Mouse (Mus musculus): Measurements from ENCODE around the gene Meiob. TPM values are rescaled to one million over a fixed set of nuclear protein-coding genes. Genes with fewer than 3 reads are reported as not detected.

Gene Meiob
- polyA plus RNA-seq, 1 experiment from 2014 or later = 0.30 TPM

DNA sequence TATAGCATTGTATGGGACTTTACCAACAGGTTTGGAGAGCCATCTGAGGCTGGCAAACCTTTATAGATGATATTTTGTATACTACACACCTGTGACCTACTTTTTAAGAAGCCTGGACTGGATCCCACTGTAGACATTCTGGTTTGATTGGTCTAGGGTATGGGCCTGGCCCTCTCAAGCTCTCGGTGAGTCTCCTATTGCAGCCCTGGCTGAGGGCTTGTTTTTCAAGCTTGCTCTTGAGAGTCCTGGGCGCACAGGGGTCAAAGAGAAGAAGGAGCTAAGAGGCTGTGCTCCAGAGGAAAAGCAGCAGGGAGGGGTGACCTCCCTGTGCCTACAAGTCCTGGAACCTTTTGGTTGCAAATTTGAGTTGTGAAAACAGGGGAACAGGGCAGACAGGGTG, 27.0 kb upstream of the Meiob start:
- no peak overlapping the region for H3K4me3 ChIP-seq (ENCODE audit: low read depth, low read length)
- H3K27me3 ChIP-seq (ENCODE audit: control insufficient read depth, insufficient read depth, low read depth, low read length) = no peaks in the 10 kb centered on the region
- 67% methylated on average over 2 of the region's 2 CpGs for WGBS (ENCODE audit: insufficient replicate concordance)
- H3K27ac ChIP-seq (ENCODE audit: low read length) = no peak overlapping the region
- no peaks in the 10 kb centered on the region for H3K36me3 ChIP-seq (ENCODE audit: control insufficient read depth, insufficient read depth)
- H3K4me1 ChIP-seq (ENCODE audit: control insufficient read depth, low read depth, low read length) = no peaks in the 10 kb centered on the region
- no peak for ATAC-seq (ENCODE audit: low read depth)
- no peak overlapping the region for H3K4me2 ChIP-seq (ENCODE audit: low read depth, low read length)
- H3K9ac ChIP-seq (ENCODE audit: low read depth, low read length) = no peak overlapping the region
- H3K9me3 ChIP-seq (replicated peaks; ENCODE audit: control insufficient read depth, low read length) = no peaks in the 10 kb centered on the region

DNA sequence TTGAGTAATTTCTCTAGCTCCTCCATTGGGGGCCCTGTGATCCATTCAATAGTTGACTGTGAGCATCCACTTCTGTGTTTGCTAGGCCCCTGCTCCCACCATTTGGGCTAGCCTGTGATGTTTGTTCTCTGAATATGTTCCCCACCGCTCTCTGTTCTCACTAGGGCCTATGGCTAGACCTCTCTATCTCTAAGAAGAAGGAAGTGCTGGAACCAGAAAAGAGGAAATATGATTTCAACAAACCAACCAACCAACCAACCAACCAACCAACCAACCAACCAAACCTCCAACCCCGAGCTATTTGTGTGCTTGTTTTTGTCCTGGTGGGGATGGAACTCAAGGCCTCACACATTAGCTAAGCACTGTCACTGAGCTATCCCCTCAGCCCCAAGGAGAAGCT, 23.3 kb upstream of the Meiob start:
- Histone ChIP-seq H3K27ac (ENCODE audit: low read length) (no peak overlapping the region), H3K9me3 (replicated peaks; ENCODE audit: control insufficient read depth, low read length) (no peaks in the 10 kb centered on the region), H3K4me3 (ENCODE audit: low read depth, low read length) (no peak overlapping the region), H3K4me2 (ENCODE audit: low read depth, low read length) (no peak overlapping the region), H3K4me1 (ENCODE audit: control insufficient read depth, low read depth, low read length) (no peaks in the 10 kb centered on the region), H3K36me3 (ENCODE audit: control insufficient read depth, insufficient read depth) (no peaks in the 10 kb centered on the region), H3K9ac (ENCODE audit: low read depth, low read length) (no peak overlapping the region), H3K27me3 (ENCODE audit: control insufficient read depth, insufficient read depth, low read depth, low read length) (no peaks in the 10 kb centered on the region)
- WGBS (ENCODE audit: insufficient replicate concordance) = 38% methylated on average over 2 of the region's 2 CpGs
- no peak for ATAC-seq (ENCODE audit: low read depth)

DNA sequence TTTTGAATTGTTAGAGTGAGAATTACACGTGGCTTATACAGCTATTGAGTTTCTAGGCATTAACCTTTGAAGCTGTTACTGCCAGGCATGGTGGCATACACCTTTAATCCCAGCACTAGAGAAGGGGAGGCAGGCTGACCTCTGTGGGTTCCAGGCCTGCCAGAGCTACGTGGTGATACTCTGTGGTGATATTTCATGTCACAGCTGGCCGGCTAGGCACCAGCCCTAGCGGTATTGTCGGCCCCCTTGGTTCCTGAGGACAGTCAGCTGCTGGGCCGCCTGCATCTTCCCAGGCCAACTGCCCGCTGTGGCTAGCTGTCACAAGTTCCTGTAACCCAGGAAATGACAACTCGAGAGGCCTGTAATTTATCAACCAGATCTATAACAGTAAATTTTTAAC, 11.9 kb upstream of the Meiob start:
- Histone ChIP-seq H3K9me3 (replicated peaks; ENCODE audit: control insufficient read depth, low read length) (no peaks in the 10 kb centered on the region), H3K4me1 (ENCODE audit: control insufficient read depth, low read depth, low read length) (no peaks in the 10 kb centered on the region), H3K27ac (ENCODE audit: low read length) (no peak overlapping the region), H3K27me3 (ENCODE audit: control insufficient read depth, insufficient read depth, low read depth, low read length) (no peaks in the 10 kb centered on the region), H3K36me3 (ENCODE audit: control insufficient read depth, insufficient read depth) (no peaks in the 10 kb centered on the region), H3K4me2 (ENCODE audit: low read depth, low read length) (no peak overlapping the region), H3K9ac (ENCODE audit: low read depth, low read length) (no peak overlapping the region), H3K4me3 (ENCODE audit: low read depth, low read length) (no peak overlapping the region)
- WGBS (ENCODE audit: insufficient replicate concordance) = 31% methylated on average over 8 of the region's 8 CpGs
- no peak for ATAC-seq (ENCODE audit: low read depth)

DNA sequence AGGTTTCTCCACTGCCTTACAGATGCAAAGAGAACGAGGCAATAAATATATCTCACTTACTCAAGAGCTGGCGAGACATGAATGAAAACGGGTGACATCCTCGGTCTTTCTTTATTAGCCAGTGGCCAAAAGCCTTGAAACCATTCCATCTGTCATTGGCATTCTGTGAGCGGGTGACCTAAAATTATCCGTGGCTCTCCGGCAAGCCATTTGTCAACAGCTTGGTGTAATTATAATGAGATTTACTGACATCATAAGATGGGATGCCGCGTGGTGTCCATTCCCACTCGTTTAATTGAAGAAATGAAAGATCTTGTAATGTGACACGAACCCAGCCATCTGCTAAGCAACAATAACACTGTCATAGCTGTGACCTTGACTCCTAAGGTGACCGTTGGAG, 9.3 kb upstream of the Meiob start:
- peaks cover 3% of the 10 kb centered on the region; the same call in 1 of the 2 replicates for H3K27me3 ChIP-seq (ENCODE audit: control insufficient read depth, insufficient read depth, low read depth, low read length)
- no peaks in the 10 kb centered on the region for H3K36me3 ChIP-seq (ENCODE audit: control insufficient read depth, insufficient read depth)
- no peak overlapping the region for H3K4me2 ChIP-seq (ENCODE audit: low read depth, low read length)
- no peak for ATAC-seq (ENCODE audit: low read depth)
- H3K9me3 ChIP-seq (replicated peaks; ENCODE audit: control insufficient read depth, low read length) = no peaks in the 10 kb centered on the region
- H3K9ac ChIP-seq (ENCODE audit: low read depth, low read length) = no peak overlapping the region
- H3K4me3 ChIP-seq (ENCODE audit: low read depth, low read length) = no peak overlapping the region
- 65% methylated on average over 12 of the region's 12 CpGs for WGBS (ENCODE audit: insufficient replicate concordance)
- H3K27ac ChIP-seq (ENCODE audit: low read length) = no peak overlapping the region
- H3K4me1 ChIP-seq (ENCODE audit: control insufficient read depth, low read depth, low read length) = peaks cover 4% of the 10 kb centered on the region; the same call in 1 of the 2 replicates

- peaks cover 4% of the 10 kb centered on the region; the same call in 1 of the 2 replicates for H3K4me1 ChIP-seq (ENCODE audit: control insufficient read depth, low read depth, low read length)
- H3K9ac ChIP-seq (ENCODE audit: low read depth, low read length) = no peak overlapping the region
- no peak overlapping the region for H3K4me2 ChIP-seq (ENCODE audit: low read depth, low read length)
- H3K9me3 ChIP-seq (replicated peaks; ENCODE audit: control insufficient read depth, low read length) = no peaks in the 10 kb centered on the region
- H3K36me3 ChIP-seq (ENCODE audit: control insufficient read depth, insufficient read depth) = no peaks in the 10 kb centered on the region
- no peak overlapping the region for H3K4me3 ChIP-seq (ENCODE audit: low read depth, low read length)
- no peak for ATAC-seq (ENCODE audit: low read depth)
- H3K27me3 ChIP-seq (ENCODE audit: control insufficient read depth, insufficient read depth, low read depth, low read length) = peaks cover 3% of the 10 kb centered on the region; the same call in 1 of the 2 replicates
- no peak overlapping the region for H3K27ac ChIP-seq (ENCODE audit: low read length)
- 32% methylated on average over 3 of the region's 3 CpGs for WGBS (ENCODE audit: insufficient replicate concordance)
Observed at GRCm38 (mm10) chr17:24796969-24797368, 7.1 kb upstream of the Meiob start.

DNA sequence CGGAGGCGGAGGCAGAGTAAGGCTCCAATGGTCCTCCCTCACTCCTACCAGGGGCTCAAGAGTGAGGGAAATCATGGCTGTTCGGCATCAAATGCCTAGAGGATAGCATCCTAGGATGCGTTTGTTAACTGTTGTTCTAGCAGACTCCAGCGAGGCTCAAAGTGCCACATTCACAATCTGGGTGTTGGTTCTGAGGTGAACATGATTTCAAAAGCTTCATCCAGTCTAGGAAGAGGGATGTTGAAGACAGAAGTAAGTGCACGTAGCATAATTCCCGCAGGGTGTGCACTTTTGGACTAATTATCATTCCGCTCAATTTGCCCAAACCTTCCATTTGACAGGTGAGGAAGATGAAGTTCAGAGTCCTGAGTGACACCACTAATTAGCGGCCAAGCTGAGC, 5.9 kb upstream of the Meiob start:
- Histone ChIP-seq H3K9ac (ENCODE audit: low read depth, low read length) (no peak overlapping the region), H3K4me3 (ENCODE audit: low read depth, low read length) (no peak overlapping the region), H3K9me3 (replicated peaks; ENCODE audit: control insufficient read depth, low read length) (no peaks in the 10 kb centered on the region), H3K27ac (ENCODE audit: low read length) (no peak overlapping the region), H3K27me3 (ENCODE audit: control insufficient read depth, insufficient read depth, low read depth, low read length) (peaks cover 3% of the 10 kb centered on the region; the same call in 1 of the 2 replicates), H3K4me1 (ENCODE audit: control insufficient read depth, low read depth, low read length) (peaks cover 4% of the 10 kb centered on the region; the same call in 1 of the 2 replicates), H3K4me2 (ENCODE audit: low read depth, low read length) (no peak overlapping the region), H3K36me3 (ENCODE audit: control insufficient read depth, insufficient read depth) (no peaks in the 10 kb centered on the region)
- 60% methylated on average over 8 of the region's 9 CpGs for WGBS (ENCODE audit: insufficient replicate concordance)
- ATAC-seq (ENCODE audit: low read depth) = no peak

DNA sequence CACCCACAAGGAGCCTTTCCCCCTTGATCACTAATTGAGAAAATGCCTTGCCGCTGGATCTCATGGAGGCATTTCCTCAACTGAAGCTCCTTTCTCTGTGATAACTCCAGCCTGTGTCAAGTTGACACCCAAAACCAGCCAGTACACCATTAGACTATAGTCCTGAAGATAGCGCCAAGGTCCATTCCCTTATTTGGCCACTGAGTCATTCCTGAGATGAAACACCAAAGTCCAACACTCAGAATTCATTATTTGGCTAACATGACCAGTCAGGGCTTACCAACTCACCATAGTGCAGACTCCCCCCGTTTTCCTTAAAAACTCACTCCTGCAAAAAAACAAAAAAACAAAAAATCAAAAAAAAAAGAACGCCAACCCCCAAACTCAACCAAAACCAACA, 4.6 kb upstream of the Meiob start:
- no peak for ATAC-seq (ENCODE audit: low read depth)
- 72% methylated on average over 4 of the region's 4 CpGs for WGBS (ENCODE audit: insufficient replicate concordance)
- Histone ChIP-seq H3K27ac (ENCODE audit: low read length) (no peak overlapping the region), H3K4me2 (ENCODE audit: low read depth, low read length) (no peak overlapping the region), H3K9ac (ENCODE audit: low read depth, low read length) (no peak overlapping the region), H3K36me3 (ENCODE audit: control insufficient read depth, insufficient read depth) (no peaks in the 10 kb centered on the region), H3K4me3 (ENCODE audit: low read depth, low read length) (no peak overlapping the region), H3K27me3 (ENCODE audit: control insufficient read depth, insufficient read depth, low read depth, low read length) (peaks cover 3% of the 10 kb centered on the region; the same call in 1 of the 2 replicates), H3K9me3 (replicated peaks; ENCODE audit: control insufficient read depth, low read length) (no peaks in the 10 kb centered on the region), H3K4me1 (ENCODE audit: control insufficient read depth, low read depth, low read length) (peaks cover 9% of the 10 kb centered on the region)

- Histone ChIP-seq H3K4me2 (ENCODE audit: low read depth, low read length) (no peak overlapping the region), H3K4me1 (ENCODE audit: control insufficient read depth, low read depth, low read length) (peaks cover 16% of the 10 kb centered on the region), H3K9me3 (replicated peaks; ENCODE audit: control insufficient read depth, low read length) (no peaks in the 10 kb centered on the region), H3K36me3 (ENCODE audit: control insufficient read depth, insufficient read depth) (no peaks in the 10 kb centered on the region), H3K27me3 (ENCODE audit: control insufficient read depth, insufficient read depth, low read depth, low read length) (peaks cover 3% of the 10 kb centered on the region; the same call in 1 of the 2 replicates), H3K4me3 (ENCODE audit: low read depth, low read length) (no peak overlapping the region), H3K27ac (ENCODE audit: low read length) (no peak overlapping the region), H3K9ac (ENCODE audit: low read depth, low read length) (no peak overlapping the region)
- WGBS (ENCODE audit: insufficient replicate concordance) = 44% methylated on average over 3 of the region's 3 CpGs
- ATAC-seq (ENCODE audit: low read depth) = no peak
Observed at GRCm38 (mm10) chr17:24800524-24800923, 3.6 kb upstream of the Meiob start.

- no peaks in the 10 kb centered on the region for H3K9me3 ChIP-seq (replicated peaks; ENCODE audit: control insufficient read depth, low read length)
- WGBS (ENCODE audit: insufficient replicate concordance) = 67% methylated on average over 3 of the region's 3 CpGs
- no peaks in the 10 kb centered on the region for H3K27me3 ChIP-seq (ENCODE audit: control insufficient read depth, insufficient read depth, low read depth, low read length)
- H3K4me3 ChIP-seq (ENCODE audit: low read depth, low read length) = no peak overlapping the region
- H3K27ac ChIP-seq (ENCODE audit: low read length) = no peak overlapping the region
- no peak overlapping the region for H3K9ac ChIP-seq (ENCODE audit: low read depth, low read length)
- ATAC-seq (ENCODE audit: low read depth) = no peak
- H3K4me1 ChIP-seq (ENCODE audit: control insufficient read depth, low read depth, low read length) = peaks cover 15% of the 10 kb centered on the region
- H3K4me2 ChIP-seq (ENCODE audit: low read depth, low read length) = no peak overlapping the region
- H3K36me3 ChIP-seq (ENCODE audit: control insufficient read depth, insufficient read depth) = no peaks in the 10 kb centered on the region
Observed at GRCm38 (mm10) chr17:24811211-24811610, 7.1 kb downstream of the Meiob start.
